Mouse (Mus musculus): ENCODE measurements around the gene Srebf2.
"Not testable (repeated sequence)": the region's sequence is repeated elsewhere in the genome, so short reads cannot be mapped to it uniquely, and the experiment has no call there.

Srebf2 gene

GRCm38 (mm10) chr15:82146770-82147610 lies at the start of gene Srebf2:
Gene Srebf2 (plus strand): TSS chr15:82147181.
- peak; percentile 100 for DNase-seq

GRCm38 (mm10) chr15:82106953-82107555 lies 39.9 kb upstream of the Srebf2 start:
- peak; percentile 81 for DNase-seq

GRCm38 (mm10) chr15:82120544-82120943 lies 26.4 kb upstream of the Srebf2 start:
- no peak for DNase-seq

- DNase-seq: not testable (repeated sequence)
These were observed 20.3 kb upstream of the Srebf2 start for GRCm38 (mm10) chr15:82126690-82127089.

- peak; percentile 97 for DNase-seq
These were observed 19.3 kb upstream of the Srebf2 start, which contains the start of gene Ccdc134 for GRCm38 (mm10) chr15:82127426-82128374. Gene Ccdc134 (plus strand): TSS chr15:82127922.

GRCm38 (mm10) chr15:82128398-82128797 lies 18.6 kb upstream of the Srebf2 start:
- DNase-seq: no peak

GRCm38 (mm10) chr15:82130599-82130998 lies 16.4 kb upstream of the Srebf2 start:
- DNase-seq: peak; percentile 79

- DNase-seq: no peak
These were observed 11.6 kb upstream of the Srebf2 start for GRCm38 (mm10) chr15:82135372-82135771.

- DNase-seq: peak; percentile 79
These were observed 8.4 kb upstream of the Srebf2 start for GRCm38 (mm10) chr15:82138565-82138964.

GRCm38 (mm10) chr15:82139196-82139595 lies 7.8 kb upstream of the Srebf2 start:
- DNase-seq: no peak

GRCm38 (mm10) chr15:82140355-82140754 lies 6.6 kb upstream of the Srebf2 start:
- DNase-seq: no peak

- no peak for DNase-seq
These were observed 2.8 kb upstream of the Srebf2 start for GRCm38 (mm10) chr15:82144157-82144556.

- peak; percentile 43 for DNase-seq
These were observed 1.6 kb upstream of the Srebf2 start for GRCm38 (mm10) chr15:82145408-82145807.

- DNase-seq: peak; percentile 32
These were observed 871 bp upstream of the Srebf2 start for GRCm38 (mm10) chr15:82145851-82146769.

GRCm38 (mm10) chr15:82147611-82148111 lies 680 bp downstream of the Srebf2 start:
- peak; percentile 82 for DNase-seq

GRCm38 (mm10) chr15:82148510-82148911 lies 1.5 kb downstream of the Srebf2 start:
- DNase-seq: no peak

- no peak for DNase-seq
These were observed 3.1 kb downstream of the Srebf2 start for GRCm38 (mm10) chr15:82150042-82150441.

GRCm38 (mm10) chr15:82151176-82151575 lies 4.2 kb downstream of the Srebf2 start:
- DNase-seq: no peak

GRCm38 (mm10) chr15:82152022-82152421 lies 5.0 kb downstream of the Srebf2 start:
- DNase-seq: no peak

- no peak for DNase-seq
These were observed 5.5 kb downstream of the Srebf2 start for GRCm38 (mm10) chr15:82152435-82152834.

- DNase-seq: no peak
These were observed 9.3 kb downstream of the Srebf2 start for GRCm38 (mm10) chr15:82156298-82156697.

GRCm38 (mm10) chr15:82156902-82157301 lies 9.9 kb downstream of the Srebf2 start:
- DNase-seq: no peak

All from retina, postnatal 1 day (tissue).